Mouse (Mus musculus): ENCODE measurements around the gene Prkd3. TPM values are rescaled to one million over a fixed set of nuclear protein-coding genes. Genes with fewer than 3 reads are reported as not detected.

Gene Prkd3
- polyA plus RNA-seq, 1 experiment from 2014 or later: 8.1 TPM

- 70% methylated on average over 3 of the region's 3 CpGs for WGBS (ENCODE audit: insufficient replicate concordance)
- Histone ChIP-seq H3K4me2 (no peak overlapping the region), H3K27me3 (no peaks in the 10 kb centered on the region), H3K9me3 (replicated peaks) (no peaks in the 10 kb centered on the region), H3K27ac (replicated peaks) (no peak overlapping the region), H3K9ac (no peak overlapping the region), H3K4me3 (replicated peaks) (no peak overlapping the region), H3K36me3 (replicated peaks) (peaks cover 11% of the 10 kb centered on the region; the same call in 1 of the 2 replicates), H3K4me1 (replicated peaks) (no peaks in the 10 kb centered on the region)
- ATAC-seq (ENCODE audit: insufficient read depth): no peak
Measured at GRCm38 (mm10) chr17:78968500-78968899, 52.1 kb downstream of the Prkd3 start.

- no peak for ATAC-seq (ENCODE audit: insufficient read depth)
Measured at GRCm38 (mm10) chr17:78966092-78966883, 54.3 kb downstream of the Prkd3 start.

GRCm38 (mm10) chr17:78964387-78964786, 56.2 kb downstream of the Prkd3 start:
- Histone ChIP-seq H3K4me1 (replicated peaks) (no peaks in the 10 kb centered on the region), H3K9me3 (replicated peaks) (no peaks in the 10 kb centered on the region), H3K4me3 (replicated peaks) (no peak overlapping the region), H3K36me3 (replicated peaks) (peaks cover 32% of the 10 kb centered on the region), H3K27ac (replicated peaks) (no peak overlapping the region), H3K9ac (no peak overlapping the region), H3K4me2 (no peak overlapping the region), H3K27me3 (no peaks in the 10 kb centered on the region)
- ATAC-seq (ENCODE audit: insufficient read depth): no peak
- 77% methylated on average over 1 of the region's 1 CpGs for WGBS (ENCODE audit: insufficient replicate concordance)

More at GRCm38 (mm10) chr17:78966092-78966883, 54.3 kb downstream of the Prkd3 start:
- Histone ChIP-seq H3K36me3 (replicated peaks) (peaks cover 16% of the 10 kb centered on the region), H3K9ac (no peak overlapping the region), H3K4me3 (replicated peaks) (peak overlapping the region; percentile 15; the same call in 1 of the 2 replicates), H3K4me2 (no peak overlapping the region), H3K4me1 (replicated peaks) (no peaks in the 10 kb centered on the region), H3K27me3 (no peaks in the 10 kb centered on the region), H3K27ac (replicated peaks) (no peak overlapping the region), H3K9me3 (replicated peaks) (no peaks in the 10 kb centered on the region)
- WGBS (ENCODE audit: insufficient replicate concordance): 78% methylated on average over 11 of the region's 11 CpGs

GRCm38 (mm10) chr17:78959473-78959872, 61.1 kb downstream of the Prkd3 start:
- Histone ChIP-seq H3K9me3 (replicated peaks) (no peaks in the 10 kb centered on the region), H3K27ac (replicated peaks) (no peak overlapping the region), H3K4me2 (no peak overlapping the region), H3K4me3 (replicated peaks) (no peak overlapping the region), H3K36me3 (replicated peaks) (peaks cover 61% of the 10 kb centered on the region), H3K4me1 (replicated peaks) (no peaks in the 10 kb centered on the region), H3K9ac (no peak overlapping the region), H3K27me3 (no peaks in the 10 kb centered on the region)
- ATAC-seq (ENCODE audit: insufficient read depth): no peak
- WGBS (ENCODE audit: insufficient replicate concordance): 63% methylated on average over 6 of the region's 6 CpGs

GRCm38 (mm10) chr17:78953240-78953639, 67.4 kb downstream of the Prkd3 start:
- Histone ChIP-seq H3K4me2 (no peak overlapping the region), H3K9ac (no peak overlapping the region), H3K9me3 (replicated peaks) (no peaks in the 10 kb centered on the region), H3K36me3 (replicated peaks) (peaks cover 56% of the 10 kb centered on the region), H3K27ac (replicated peaks) (no peak overlapping the region), H3K27me3 (no peaks in the 10 kb centered on the region), H3K4me3 (replicated peaks) (no peak overlapping the region), H3K4me1 (replicated peaks) (no peaks in the 10 kb centered on the region)
- WGBS (ENCODE audit: insufficient replicate concordance): 70% methylated on average over 8 of the region's 8 CpGs
- no peak for ATAC-seq (ENCODE audit: insufficient read depth)

- H3K4me3 ChIP-seq (replicated peaks): no peak overlapping the region
- H3K4me2 ChIP-seq: no peak overlapping the region
- H3K27me3 ChIP-seq: no peaks in the 10 kb centered on the region
- H3K36me3 ChIP-seq (replicated peaks): peaks cover 54% of the 10 kb centered on the region
- no peak overlapping the region for H3K27ac ChIP-seq (replicated peaks)
- no peaks in the 10 kb centered on the region for H3K9me3 ChIP-seq (replicated peaks)
- H3K9ac ChIP-seq: no peak overlapping the region
- WGBS (ENCODE audit: insufficient replicate concordance): 79% methylated on average over 5 of the region's 5 CpGs
- H3K4me1 ChIP-seq (replicated peaks): no peaks in the 10 kb centered on the region
- no peak for ATAC-seq (ENCODE audit: insufficient read depth)
Measured at GRCm38 (mm10) chr17:78952070-78952469, 68.5 kb downstream of the Prkd3 start.

- Histone ChIP-seq H3K4me1 (replicated peaks) (no peaks in the 10 kb centered on the region), H3K9ac (no peak overlapping the region), H3K27ac (replicated peaks) (no peak overlapping the region), H3K9me3 (replicated peaks) (no peaks in the 10 kb centered on the region), H3K4me3 (replicated peaks) (no peak overlapping the region), H3K36me3 (replicated peaks) (peaks cover 55% of the 10 kb centered on the region), H3K27me3 (no peaks in the 10 kb centered on the region), H3K4me2 (no peak overlapping the region)
- 80% methylated on average over 5 of the region's 5 CpGs for WGBS (ENCODE audit: insufficient replicate concordance)
- 0 out of 2 replicates have a peak, but pooled peaks have one; percentile 25 for ATAC-seq (ENCODE audit: insufficient read depth)
Measured at GRCm38 (mm10) chr17:78951225-78951624, 69.4 kb downstream of the Prkd3 start.

GRCm38 (mm10) chr17:78942579-78942978, 78.0 kb downstream of the Prkd3 start:
- H3K4me2 ChIP-seq: no peak overlapping the region
- H3K27ac ChIP-seq (replicated peaks): no peak overlapping the region
- H3K9me3 ChIP-seq (replicated peaks): no peaks in the 10 kb centered on the region
- no peaks in the 10 kb centered on the region for H3K27me3 ChIP-seq
- H3K4me3 ChIP-seq (replicated peaks): no peak overlapping the region
- H3K4me1 ChIP-seq (replicated peaks): peaks cover 5% of the 10 kb centered on the region
- H3K9ac ChIP-seq: no peak overlapping the region
- H3K36me3 ChIP-seq (replicated peaks): peaks cover 23% of the 10 kb centered on the region
- ATAC-seq (ENCODE audit: insufficient read depth): no peak
- WGBS (ENCODE audit: insufficient replicate concordance): 74% methylated on average over 11 of the region's 11 CpGs

- ATAC-seq (ENCODE audit: insufficient read depth): no peak
- Histone ChIP-seq H3K4me3 (replicated peaks) (no peak overlapping the region), H3K27me3 (no peaks in the 10 kb centered on the region), H3K4me1 (replicated peaks) (peaks cover 29% of the 10 kb centered on the region), H3K9ac (no peak overlapping the region), H3K36me3 (replicated peaks) (peaks cover 29% of the 10 kb centered on the region), H3K4me2 (no peak overlapping the region), H3K27ac (replicated peaks) (no peak overlapping the region), H3K9me3 (replicated peaks) (no peaks in the 10 kb centered on the region)
- 66% methylated on average over 4 of the region's 4 CpGs for whole genome bisulfite sequencing (ENCODE audit: insufficient replicate concordance)
Measured at GRCm38 (mm10) chr17:78938927-78939326, 81.7 kb downstream of the Prkd3 start.

GRCm38 (mm10) chr17:78937229-78937853, 83.3 kb downstream of the Prkd3 start:
- Histone ChIP-seq H3K9me3 (replicated peaks) (no peaks in the 10 kb centered on the region), H3K4me3 (replicated peaks) (peak overlapping the region; percentile 84), H3K36me3 (replicated peaks) (peaks cover 39% of the 10 kb centered on the region), H3K27me3 (no peaks in the 10 kb centered on the region), H3K4me2 (peak overlapping the region; percentile 85), H3K4me1 (replicated peaks) (peaks cover 33% of the 10 kb centered on the region), H3K9ac (peak overlapping the region; percentile 71), H3K27ac (replicated peaks) (peak overlapping the region; percentile 34)
- WGBS (ENCODE audit: insufficient replicate concordance): 7% methylated on average over 26 of the region's 26 CpGs
- ATAC-seq (ENCODE audit: insufficient read depth): peak; percentile 30

- H3K27me3 ChIP-seq: no peaks in the 10 kb centered on the region
- no peaks in the 10 kb centered on the region for H3K9me3 ChIP-seq (replicated peaks)
- H3K36me3 ChIP-seq (replicated peaks): peaks cover 40% of the 10 kb centered on the region
- H3K4me2 ChIP-seq: peak within 1 kb of the TSS; percentile 85
- peak; percentile 97 for ATAC-seq (ENCODE audit: insufficient read depth)
- WGBS (ENCODE audit: insufficient replicate concordance): under 1% methylated on average over 45 of the region's 45 CpGs
- H3K27ac ChIP-seq (replicated peaks): peak within 1 kb of the TSS; percentile 34
- H3K9ac ChIP-seq: peak within 1 kb of the TSS; percentile 71
- H3K4me3 ChIP-seq (replicated peaks): peak within 1 kb of the TSS; percentile 84
- peaks cover 33% of the 10 kb centered on the region for H3K4me1 ChIP-seq (replicated peaks)
Measured at GRCm38 (mm10) chr17:78936466-78937228, 84.0 kb downstream of the Prkd3 start, which contains the start of the genes Cebpz and Ndufaf7. Gene Cebpz (minus strand): TSS chr17:78937066. Gene Ndufaf7 (plus strand): TSS chr17:78937136.
